Mouse (Mus musculus) liver, postnatal 0 days (tissue): ENCODE results near the gene Cyp4x1.

ENCODE experiments used
- CTCF ChIP-seq: sonication (generic); IDR thresholded peaks from 2 replicates; pipeline ENCODE4 v1.5.1; 2016; ENCODE audit warnings: antibody characterized with exemption, low read depth
- EP300 ChIP-seq: IDR thresholded peaks from 2 replicates; pipeline ENCODE4 v1.6.1; 2016; ENCODE audit warnings: antibody characterized with exemption, low read depth, mild to moderate bottlenecking

DNA sequence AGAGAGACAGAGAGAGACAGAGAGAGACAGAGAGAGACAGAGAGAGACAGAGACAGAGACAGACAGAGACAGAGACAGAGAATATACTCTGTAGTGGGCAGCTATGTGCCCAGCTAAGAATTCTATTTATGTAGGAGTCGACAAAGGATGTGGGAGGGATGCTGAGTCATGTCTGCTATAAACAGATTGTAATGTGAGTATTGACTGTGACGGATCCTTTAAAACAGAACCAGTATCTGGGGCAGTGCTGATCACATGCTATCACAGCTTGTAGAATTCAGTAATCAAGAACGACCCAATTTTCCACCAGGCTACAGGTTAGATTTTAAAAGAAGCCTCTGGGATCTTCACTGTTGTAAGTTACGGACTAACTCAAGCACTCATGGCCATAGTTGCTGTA, 30.6 kb downstream of the Cyp4x1 start:
- no peak for TF ChIP-seq CTCF
- TF ChIP-seq EP300, result 0 out of 2 replicates have a peak, but pooled peaks have one; percentile 32
